Mouse (Mus musculus) left cerebral cortex, adult 11 months (tissue): ENCODE measurements around the gene Dazap1.
A peak's percentile ranks its signal among the peaks of the same experiment; 100 is the strongest.

Source experiments
- DNase-seq: peaks from one replicate; pipeline ENCODE4 v3.0.0; 2022; ENCODE audit warnings: low spot score

Dazap1 gene

GRCm38 (mm10) chr10:80271186-80271843 is 10.0 kb downstream of the Dazap1 start:
- no peak for DNase-seq

GRCm38 (mm10) chr10:80271870-80272585 is 10.7 kb downstream of the Dazap1 start:
- no peak for DNase-seq

GRCm38 (mm10) chr10:80273847-80274246 is 12.6 kb downstream of the Dazap1 start:
- DNase-seq: no peak

GRCm38 (mm10) chr10:80276238-80276637 is 15.0 kb downstream of the Dazap1 start:
- DNase-seq: no peak

GRCm38 (mm10) chr10:80278390-80278789 is 17.1 kb downstream of the Dazap1 start:
- no peak for DNase-seq

GRCm38 (mm10) chr10:80279273-80279672 is 18.0 kb downstream of the Dazap1 start:
- DNase-seq: no peak

GRCm38 (mm10) chr10:80281304-80281703 is 20.0 kb downstream of the Dazap1 start:
- no peak for DNase-seq

- no peak for DNase-seq
These were observed 20.7 kb downstream of the Dazap1 start for GRCm38 (mm10) chr10:80281921-80282371.

- no peak for DNase-seq
These were observed 21.5 kb downstream of the Dazap1 start for GRCm38 (mm10) chr10:80282481-80283441.

GRCm38 (mm10) chr10:80285222-80286070 is 24.2 kb downstream of the Dazap1 start:
- no peak for DNase-seq

GRCm38 (mm10) chr10:80288097-80288496 is 26.8 kb downstream of the Dazap1 start:
- DNase-seq: no peak

- no peak for DNase-seq
These were observed 27.4 kb downstream of the Dazap1 start for GRCm38 (mm10) chr10:80288657-80289056.

GRCm38 (mm10) chr10:80292251-80293146 is 31.2 kb downstream of the Dazap1 start, which contains the start of gene Rps15:
Gene Rps15, plus strand, starts transcription at chr10:80292453.
- DNase-seq: peak; percentile 84

GRCm38 (mm10) chr10:80293325-80293724 is 32.0 kb downstream of the Dazap1 start:
- DNase-seq: no peak

GRCm38 (mm10) chr10:80294311-80294710 is 33.0 kb downstream of the Dazap1 start:
- DNase-seq: no peak

- no peak for DNase-seq
These were observed 33.6 kb downstream of the Dazap1 start for GRCm38 (mm10) chr10:80294788-80295303.

GRCm38 (mm10) chr10:80295618-80296425 is 34.5 kb downstream of the Dazap1 start, which contains the start of gene Apc2:
Gene Apc2, plus strand, starts transcription at chr10:80295977.
- peak; percentile 71 for DNase-seq

- DNase-seq: no peak
These were observed 35.5 kb downstream of the Dazap1 start for GRCm38 (mm10) chr10:80296824-80297223.

- no peak for DNase-seq
These were observed 36.3 kb downstream of the Dazap1 start for GRCm38 (mm10) chr10:80297526-80298133.
